Mouse (Mus musculus) midbrain, embryonic 12.5 days (tissue): ENCODE measurements around the gene Ldb3. TPM values are rescaled to one million over a fixed set of nuclear protein-coding genes. Genes with fewer than 3 reads are reported as not detected.

ENCODE experiments used
- ATAC-seq: fragments of 200-750 bp; cut with Nextera tagmentation; 2 replicates; pipeline ENCODE4 v1.8.0; 2017; ENCODE audit warnings: low read depth, moderate TSS enrichment, moderate library complexity; ENCODE audit not compliant: low FRiP score
- H3K27ac ChIP-seq: fragments of 300-500 bp; sonication (generic); replicated peaks from 2 replicates; pipeline ENCODE4 v1.5.1; 2016; ENCODE audit warnings: mild to moderate bottlenecking
- H3K27me3 ChIP-seq: fragments of 300-500 bp; sonication (generic); 2 replicates; pipeline ENCODE4 v1.6.1; 2016; ENCODE audit warnings: mild to moderate bottlenecking
- H3K36me3 ChIP-seq: fragments of 300-500 bp; sonication (generic); 2 replicates; pipeline ENCODE4 v1.6.1; 2016
- H3K4me1 ChIP-seq: fragments of 300-500 bp; sonication (generic); 2 replicates; pipeline ENCODE4 v1.6.1; 2016
- H3K4me2 ChIP-seq: fragments of 300-500 bp; sonication (generic); replicated peaks from 2 replicates; pipeline ENCODE4 v1.6.1; 2016; ENCODE audit warnings: mild to moderate bottlenecking, moderate library complexity
- H3K4me3 ChIP-seq: fragments of 300-500 bp; sonication (generic); 2 replicates; pipeline ENCODE4 v1.5.1; 2016; ENCODE audit warnings: mild to moderate bottlenecking
- H3K9ac ChIP-seq: fragments of 300-500 bp; sonication (generic); replicated peaks from 2 replicates; pipeline ENCODE4 v1.6.1; 2016; ENCODE audit warnings: mild to moderate bottlenecking, moderate library complexity
- H3K9me3 ChIP-seq: fragments of 300-500 bp; sonication (generic); 2 replicates; pipeline ENCODE4 v1.6.1; 2016; ENCODE audit warnings: mild to moderate bottlenecking
- WGBS: fragments of 180-500 bp; shearing (Covaris S2); methylation state at CpG from one replicate; pipeline ENCODE4 v1.1.7; 2016; 5-methylcytosine and 5-hydroxymethylcytosine counted together
- polyA plus RNA-seq: library from polyadenylated mRNA; unstranded; fragments of >200 nt; fragmentation: Nextera tagmentation; extraction: Ambion mirVana; gene quantifications from 2 replicates; pipeline ENCODE4 v1.2.1, GENCODE M21; 2016

Gene Ldb3
- polyA plus RNA-seq, 1 experiment from 2014 or later, result 0.13 TPM

DNA sequence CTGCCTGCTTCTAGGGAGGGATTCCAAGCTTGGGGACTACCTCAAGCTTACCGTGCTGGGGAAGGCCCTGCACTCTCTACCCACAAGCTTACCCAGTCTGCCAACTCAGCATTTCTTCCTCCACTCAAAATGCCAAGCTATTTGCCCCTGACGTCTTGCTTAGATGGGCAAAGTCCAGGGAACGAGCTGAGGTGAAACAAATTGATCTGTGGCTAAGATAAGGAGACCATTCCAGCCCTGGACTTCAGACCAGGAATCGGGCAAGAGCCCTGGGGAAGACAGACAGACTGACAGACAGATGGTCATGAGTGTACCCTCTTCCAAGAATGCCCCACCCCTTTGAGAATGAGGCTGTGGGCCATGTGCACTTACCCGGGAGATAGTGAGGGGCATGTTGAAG is 477 bp downstream of the Ldb3 start:
- H3K27ac ChIP-seq, result no peak overlapping the region
- no peaks in the 10 kb centered on the region for H3K36me3 ChIP-seq
- no peak overlapping the region for H3K4me3 ChIP-seq
- WGBS, result 82% methylated on average over 5 of the region's 5 CpGs
- no peaks in the 10 kb centered on the region for H3K9me3 ChIP-seq
- H3K27me3 ChIP-seq, result peaks cover 3% of the 10 kb centered on the region; the same call in 1 of the 2 replicates
- no peak overlapping the region for H3K9ac ChIP-seq
- ATAC-seq, result no peak
- no peak overlapping the region for H3K4me2 ChIP-seq
- H3K4me1 ChIP-seq, result peaks cover 3% of the 10 kb centered on the region; the same call in 1 of the 2 replicates

DNA sequence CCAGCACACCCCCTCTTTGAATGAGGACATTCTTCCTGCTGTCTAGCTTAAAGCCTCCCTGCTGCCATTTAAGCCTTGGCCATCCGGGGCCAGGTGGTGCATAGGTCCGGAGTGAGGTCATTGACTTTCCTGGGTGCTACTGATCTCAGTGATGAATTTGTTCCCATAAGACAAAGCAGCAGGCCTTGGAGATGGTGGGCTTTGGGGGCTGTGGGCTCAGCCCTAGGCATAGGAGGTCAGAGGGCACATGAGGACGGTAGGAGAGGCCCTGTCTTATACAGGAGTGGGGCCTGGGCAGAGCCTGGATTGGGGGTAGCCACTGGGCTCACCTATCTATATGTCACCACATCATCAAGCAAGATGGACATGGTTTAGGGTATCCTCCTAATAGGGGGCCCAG is 1.6 kb downstream of the Ldb3 start:
- Histone ChIP-seq H3K4me2 (no peak overlapping the region), H3K27me3 (peaks cover 3% of the 10 kb centered on the region; the same call in 1 of the 2 replicates), H3K36me3 (no peaks in the 10 kb centered on the region), H3K9me3 (no peaks in the 10 kb centered on the region), H3K9ac (no peak overlapping the region), H3K4me1 (peaks cover 3% of the 10 kb centered on the region; the same call in 1 of the 2 replicates), H3K4me3 (no peak overlapping the region), H3K27ac (no peak overlapping the region)
- WGBS, result 76% methylated on average over 3 of the region's 3 CpGs
- ATAC-seq, result no peak

DNA sequence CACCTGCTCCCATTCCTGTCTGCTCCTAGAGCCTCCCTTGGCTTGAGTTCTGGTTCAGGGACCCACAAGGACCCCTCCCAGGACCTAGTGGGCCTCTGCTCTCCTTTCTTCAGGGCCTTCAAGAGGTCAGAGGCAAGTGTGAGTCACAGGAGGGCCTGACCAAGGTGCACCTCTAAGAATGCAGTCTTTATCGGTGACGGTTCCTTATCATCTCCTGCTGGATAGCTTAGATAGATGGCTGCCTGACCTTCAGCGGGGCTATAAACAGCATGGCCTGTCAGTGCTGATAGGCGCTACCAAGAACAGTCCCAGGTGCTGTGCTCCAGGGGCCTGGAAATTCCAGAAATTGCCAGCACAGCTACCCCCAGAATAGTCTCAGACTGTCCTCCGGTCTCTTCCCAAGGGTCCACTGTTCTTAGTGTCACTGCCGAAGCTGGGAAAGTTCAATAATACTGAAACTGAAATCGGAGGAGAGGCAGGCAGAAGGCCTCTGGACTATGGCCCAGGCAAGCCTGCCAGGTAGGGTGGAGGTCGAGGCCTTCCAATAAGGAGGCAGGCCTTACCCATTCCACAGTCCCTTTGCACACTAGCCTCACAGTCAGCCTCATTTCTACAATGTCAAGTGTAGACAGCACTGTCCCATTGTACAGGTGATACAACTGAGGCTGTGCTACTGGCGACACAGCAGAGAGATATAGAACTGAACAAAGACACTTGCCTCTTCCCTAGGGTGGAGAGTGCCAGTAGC is 3.0 kb downstream of the Ldb3 start:
- 89% methylated on average over 9 of the region's 9 CpGs for whole genome bisulfite sequencing
- Histone ChIP-seq H3K36me3 (no peaks in the 10 kb centered on the region), H3K27ac (no peak overlapping the region), H3K4me3 (no peak overlapping the region), H3K4me1 (no peaks in the 10 kb centered on the region), H3K9me3 (no peaks in the 10 kb centered on the region), H3K27me3 (peaks cover 3% of the 10 kb centered on the region; the same call in 1 of the 2 replicates), H3K4me2 (no peak overlapping the region), H3K9ac (no peak overlapping the region)
- ATAC-seq, result no peak

DNA sequence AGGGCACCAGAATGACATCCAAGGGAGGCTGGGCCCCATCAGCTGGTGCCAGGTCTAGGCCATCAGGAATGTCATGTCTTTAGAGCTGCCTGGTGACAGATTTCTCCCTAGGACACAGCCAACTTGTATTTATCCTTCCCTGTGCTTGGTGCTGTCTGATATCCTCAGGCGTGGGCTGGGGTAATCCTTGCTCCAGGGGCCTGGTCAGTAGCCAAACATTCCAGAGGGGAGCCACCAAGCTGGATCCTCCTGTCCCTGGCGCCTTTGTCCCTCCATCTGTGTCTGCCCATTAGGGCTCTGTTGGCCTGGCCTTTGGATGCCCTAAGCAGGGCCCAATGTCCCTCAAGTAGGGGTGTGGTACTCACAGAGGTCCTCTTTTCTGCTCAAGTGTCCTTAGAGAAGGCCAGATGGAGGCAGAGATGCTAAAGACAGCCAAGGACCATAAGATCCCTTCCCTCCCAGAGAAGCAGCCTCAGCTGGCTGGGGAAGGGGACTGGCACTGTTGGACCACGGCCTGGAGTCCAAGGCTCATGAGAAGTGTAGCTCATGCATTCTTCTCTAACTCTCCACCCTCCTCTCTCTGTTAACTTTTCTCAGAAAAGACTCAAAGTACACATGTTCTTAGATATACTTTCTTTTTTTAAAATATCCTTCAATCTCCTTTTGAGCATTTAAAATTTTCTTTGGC is 5.6 kb downstream of the Ldb3 start:
- no peak for ATAC-seq
- H3K4me2 ChIP-seq, result no peak overlapping the region
- WGBS, result 82% methylated on average over 3 of the region's 3 CpGs
- H3K9me3 ChIP-seq, result no peaks in the 10 kb centered on the region
- no peaks in the 10 kb centered on the region for H3K36me3 ChIP-seq
- no peak overlapping the region for H3K9ac ChIP-seq
- no peaks in the 10 kb centered on the region for H3K4me1 ChIP-seq
- H3K27ac ChIP-seq, result no peak overlapping the region
- no peak overlapping the region for H3K4me3 ChIP-seq
- H3K27me3 ChIP-seq, result no peaks in the 10 kb centered on the region

DNA sequence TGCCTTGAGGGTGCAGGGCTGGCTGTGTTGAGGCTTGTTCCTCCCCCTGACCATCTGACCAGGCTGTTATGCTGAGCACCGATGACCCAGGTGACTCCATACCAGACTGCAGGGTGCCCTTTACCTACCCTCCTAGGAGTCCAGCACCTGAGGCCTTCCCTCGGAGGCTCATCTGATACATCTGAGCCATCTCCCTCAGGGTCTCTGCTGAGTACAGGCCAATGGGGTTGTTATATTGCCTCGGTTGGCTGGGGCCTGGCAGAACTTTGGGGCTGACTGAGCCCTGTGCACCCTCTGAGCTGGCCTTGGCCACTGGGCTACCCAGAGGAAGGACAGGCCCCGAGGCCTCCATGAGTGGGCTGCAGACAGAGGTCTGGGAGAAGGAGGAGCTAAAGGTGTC is 11.6 kb downstream of the Ldb3 start:
- no peak overlapping the region for H3K27ac ChIP-seq
- no peak for ATAC-seq

DNA sequence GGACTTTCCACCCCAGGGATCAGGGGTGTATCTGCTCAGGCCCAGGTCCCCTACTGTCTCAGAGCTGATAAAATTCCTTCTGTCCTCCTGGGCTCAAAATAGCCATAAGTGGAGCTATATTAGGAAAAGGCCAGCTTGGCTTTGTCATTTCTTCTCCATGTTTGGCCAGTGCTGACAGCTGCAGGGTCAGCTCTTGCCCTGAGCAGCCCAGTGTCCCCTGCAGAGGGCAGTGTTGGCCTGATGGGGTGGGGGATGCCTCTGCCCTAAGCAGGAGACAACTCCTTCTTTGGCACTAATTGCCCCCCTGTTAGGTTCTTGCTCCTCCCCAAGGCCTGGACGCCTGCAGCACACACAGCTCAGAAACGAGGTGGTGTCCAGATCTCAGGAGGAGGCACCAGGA is 14.4 kb downstream of the Ldb3 start:
- no peak overlapping the region for H3K4me3 ChIP-seq
- peaks cover 3% of the 10 kb centered on the region; the same call in 1 of the 2 replicates for H3K4me1 ChIP-seq
- 47% methylated on average over 2 of the region's 2 CpGs for WGBS
- no peaks in the 10 kb centered on the region for H3K9me3 ChIP-seq
- no peak overlapping the region for H3K27ac ChIP-seq
- H3K36me3 ChIP-seq, result no peaks in the 10 kb centered on the region
- H3K27me3 ChIP-seq, result no peaks in the 10 kb centered on the region; the same call in 1 of the 2 replicates
- no peak for ATAC-seq
- no peak overlapping the region for H3K9ac ChIP-seq
- no peak overlapping the region for H3K4me2 ChIP-seq

More for the DNA sequence above, 11.6 kb downstream of the Ldb3 start:
- Histone ChIP-seq H3K4me2 (no peak overlapping the region), H3K9ac (no peak overlapping the region), H3K36me3 (no peaks in the 10 kb centered on the region), H3K4me3 (no peak overlapping the region), H3K4me1 (no peaks in the 10 kb centered on the region), H3K27me3 (no peaks in the 10 kb centered on the region; the same call in 1 of the 2 replicates), H3K9me3 (no peaks in the 10 kb centered on the region)
- WGBS, result 87% methylated on average over 4 of the region's 4 CpGs

DNA sequence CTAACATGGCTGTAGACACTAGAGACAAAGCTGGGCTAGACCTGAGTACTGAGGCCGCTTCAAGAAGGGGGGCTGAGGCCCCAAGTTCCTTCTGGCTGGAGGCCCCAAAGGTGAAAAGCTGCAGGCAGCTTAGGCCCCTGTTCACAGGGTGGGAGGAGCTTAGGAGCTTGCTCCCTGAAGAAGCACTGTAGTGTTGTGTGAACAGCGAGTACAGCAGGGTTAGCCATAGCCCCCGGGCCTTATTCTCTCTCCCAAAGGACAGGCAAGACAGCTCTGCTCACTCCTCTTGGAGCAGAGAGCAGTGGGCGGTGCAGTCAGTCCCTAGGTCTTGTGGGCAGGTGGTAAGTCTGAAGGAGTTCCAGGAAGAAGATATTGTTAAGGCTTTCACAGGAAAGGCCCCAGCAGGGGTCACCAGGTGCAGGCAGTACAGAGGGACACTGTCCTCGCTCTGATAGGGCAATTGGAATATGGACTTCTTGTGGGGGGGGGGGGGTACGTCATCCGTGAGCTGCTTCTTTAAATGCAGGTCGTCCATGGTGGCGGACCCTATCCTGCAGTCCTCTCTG is 15.1 kb downstream of the Ldb3 start:
- Histone ChIP-seq H3K4me2 (no peak overlapping the region), H3K4me3 (no peak overlapping the region), H3K9me3 (no peaks in the 10 kb centered on the region), H3K36me3 (no peaks in the 10 kb centered on the region), H3K27ac (no peak overlapping the region), H3K27me3 (peaks cover 6% of the 10 kb centered on the region), H3K4me1 (peaks cover 3% of the 10 kb centered on the region; the same call in 1 of the 2 replicates), H3K9ac (no peak overlapping the region)
- ATAC-seq, result no peak
- 66% methylated on average over 9 of the region's 9 CpGs for WGBS

DNA sequence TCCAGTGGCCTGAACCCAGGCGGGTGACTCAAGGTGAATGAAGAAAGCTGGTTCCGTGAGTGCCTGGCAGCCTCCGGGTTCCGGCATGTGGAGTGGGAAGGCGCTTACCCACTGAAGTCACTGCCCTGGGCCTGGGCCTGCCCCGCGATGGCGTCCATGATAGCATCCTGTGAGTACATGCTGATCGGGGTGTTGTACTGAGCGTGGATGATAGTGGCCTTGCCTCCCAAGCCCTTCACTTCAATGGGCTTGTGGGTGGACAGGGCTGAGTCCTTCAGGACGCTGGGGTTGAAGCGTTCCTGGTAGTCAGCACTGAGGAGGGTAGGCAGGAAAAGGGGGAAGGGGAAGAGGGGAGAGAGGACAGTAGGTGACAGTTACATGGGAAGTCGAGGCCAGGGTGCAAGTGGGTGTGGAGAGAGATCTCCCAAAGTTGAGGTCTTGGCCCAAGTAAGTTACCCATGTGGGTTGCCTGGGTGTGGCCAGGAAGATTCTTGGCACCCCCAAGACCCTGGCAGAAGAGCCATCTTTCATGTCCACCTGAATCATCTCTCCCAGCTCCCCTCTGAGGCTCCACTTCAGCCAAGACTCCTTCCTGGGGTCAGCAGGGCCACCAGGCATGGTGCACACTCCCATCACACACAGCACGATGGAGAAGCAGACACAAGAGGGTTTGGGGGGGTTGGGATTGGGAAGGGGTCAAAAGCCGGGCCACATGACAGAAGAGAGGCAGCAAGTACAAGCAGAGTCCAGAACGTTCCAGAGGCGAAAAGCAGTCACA is 16.7 kb downstream of the Ldb3 start:
- ATAC-seq, result no peak
- 85% methylated on average over 17 of the region's 17 CpGs for WGBS
- no peaks in the 10 kb centered on the region for H3K9me3 ChIP-seq

DNA sequence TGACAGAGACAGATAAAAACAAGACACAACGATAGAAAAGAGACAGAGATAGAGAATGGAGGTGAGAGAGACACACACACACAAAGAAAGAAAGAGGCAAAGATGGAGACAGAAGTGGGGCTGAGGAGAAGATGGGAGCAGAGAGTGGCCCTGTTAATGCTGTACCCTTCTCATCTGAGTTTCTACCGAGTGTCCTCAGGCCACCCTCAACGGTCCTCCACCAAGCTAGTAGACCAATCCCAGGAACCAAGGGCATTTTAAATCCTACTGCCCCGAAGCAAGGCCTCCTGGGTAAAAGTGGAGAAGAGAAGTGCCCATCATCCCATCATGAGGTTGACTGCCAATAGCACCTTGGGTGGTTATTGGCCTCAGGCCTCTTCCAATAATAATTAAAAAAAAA is 17.6 kb downstream of the Ldb3 start:
- Histone ChIP-seq H3K27ac (no peak overlapping the region), H3K4me1 (peaks cover 3% of the 10 kb centered on the region; the same call in 1 of the 2 replicates), H3K4me2 (no peak overlapping the region), H3K4me3 (no peak overlapping the region), H3K27me3 (peaks cover 6% of the 10 kb centered on the region), H3K9ac (no peak overlapping the region), H3K9me3 (no peaks in the 10 kb centered on the region), H3K36me3 (no peaks in the 10 kb centered on the region)
- WGBS, result 89% methylated on average over 4 of the region's 4 CpGs
- no peak for ATAC-seq

More for the DNA sequence above, 16.7 kb downstream of the Ldb3 start:
- Histone ChIP-seq H3K27me3 (peaks cover 6% of the 10 kb centered on the region), H3K4me3 (no peak overlapping the region), H3K9ac (no peak overlapping the region), H3K4me2 (no peak overlapping the region), H3K36me3 (no peaks in the 10 kb centered on the region), H3K27ac (no peak overlapping the region), H3K4me1 (peaks cover 3% of the 10 kb centered on the region; the same call in 1 of the 2 replicates)

DNA sequence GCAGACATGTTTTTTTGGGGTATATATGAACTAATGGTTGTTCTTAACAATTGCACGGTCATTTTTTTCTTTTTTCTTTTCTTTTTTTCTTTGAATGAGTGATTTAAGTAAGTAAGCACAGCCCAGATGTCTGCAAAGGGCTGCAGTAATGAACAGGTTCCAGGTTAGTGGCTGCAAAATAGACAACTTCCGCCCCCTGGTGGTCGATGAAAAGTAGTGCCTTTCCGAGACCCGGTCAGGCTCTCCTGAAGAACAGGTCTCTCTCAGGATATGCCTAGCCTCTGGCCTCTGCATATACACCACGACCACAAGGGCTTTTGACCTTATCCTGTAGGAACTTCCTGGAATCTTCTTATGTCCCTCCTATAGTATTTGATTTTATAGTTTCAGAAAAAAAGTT is 18.2 kb downstream of the Ldb3 start:
- Histone ChIP-seq H3K9ac (no peak overlapping the region), H3K9me3 (no peaks in the 10 kb centered on the region), H3K27ac (no peak overlapping the region), H3K4me1 (peaks cover 3% of the 10 kb centered on the region; the same call in 1 of the 2 replicates), H3K4me2 (peak overlapping the region; percentile 57), H3K27me3 (peaks cover 6% of the 10 kb centered on the region), H3K36me3 (no peaks in the 10 kb centered on the region), H3K4me3 (peak overlapping the region; percentile 33; the same call in 1 of the 2 replicates)
- WGBS, result 2% methylated on average over 6 of the region's 6 CpGs
- ATAC-seq, result peak; percentile 79

DNA sequence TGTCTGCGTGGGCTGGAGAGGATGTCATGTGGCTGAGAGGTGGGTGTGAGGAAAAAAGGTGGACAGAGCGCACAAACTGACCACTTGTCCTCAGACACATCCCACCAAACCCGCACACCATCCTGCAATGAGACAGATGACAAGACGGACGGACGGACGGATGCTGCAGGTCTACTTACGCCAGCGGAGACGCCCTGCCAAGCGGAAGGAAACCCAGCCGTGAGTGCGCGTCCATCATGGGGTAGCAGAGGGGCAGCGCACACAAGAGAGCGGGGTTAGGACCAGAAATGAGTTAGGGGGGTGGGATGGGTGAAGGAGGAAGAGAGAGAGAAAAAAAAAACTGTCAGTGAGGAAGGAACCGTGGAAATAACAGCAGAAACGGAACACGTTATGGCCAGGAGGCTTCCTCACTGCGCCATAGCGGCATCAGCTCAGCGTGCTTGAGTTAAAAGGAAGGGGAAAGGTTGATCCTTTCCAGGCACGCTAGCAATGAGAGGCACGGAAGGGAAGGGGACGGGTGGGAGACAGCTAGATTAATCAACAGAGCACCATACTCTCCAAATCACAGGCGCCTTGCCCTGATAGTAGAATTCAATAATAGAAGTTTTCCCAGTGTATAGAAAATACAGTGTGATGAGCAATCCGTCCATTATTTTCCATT is 18.8 kb downstream of the Ldb3 start:
- ATAC-seq, result peak; percentile 10; the same call in 1 of the 2 replicates
- H3K27me3 ChIP-seq, result peaks cover 6% of the 10 kb centered on the region
- H3K4me1 ChIP-seq, result peaks cover 3% of the 10 kb centered on the region; the same call in 1 of the 2 replicates
- H3K4me2 ChIP-seq, result peak overlapping the region; percentile 57
- peak overlapping the region; percentile 33 for H3K4me3 ChIP-seq
- H3K9me3 ChIP-seq, result no peaks in the 10 kb centered on the region
- no peaks in the 10 kb centered on the region for H3K36me3 ChIP-seq
- peak overlapping the region; percentile 28; the same call in 1 of the 2 replicates for H3K9ac ChIP-seq
- WGBS, result 40% methylated on average over 27 of the region's 27 CpGs
- H3K27ac ChIP-seq, result no peak overlapping the region
